Mouse (Mus musculus) spleen, postnatal 14 days (tissue): ENCODE measurements around the gene Gm10800.
"Not testable (repeated sequence)": the region's sequence is repeated elsewhere in the genome, so short reads cannot be mapped to it uniquely, and the experiment has no call there.

Experiments
- DNase-seq, 2 experiments: peaks; one replicate each; pipeline ENCODE4 v3.0.0; 2021 to 2022; ENCODE audit warnings: low spot score in 2 of 2

Gene Gm10800

GRCm38 (mm10) chr2:98667201-98667600 lies at the start of gene Gm10800:
Gm10800 (minus strand) TSS chr2:98667301.
- not testable (repeated sequence) for DNase-seq

- no peak for DNase-seq
Measured at GRCm38 (mm10) chr2:98697533-98697932, 30.4 kb upstream of the Gm10800 start.

GRCm38 (mm10) chr2:98661937-98662336 lies 5.2 kb downstream of the Gm10800 start, which contains the start of gene Gm10801:
Gm10801 (plus strand) TSS chr2:98662237.
- DNase-seq = not testable (repeated sequence)
